Mouse (Mus musculus) regulatory T cell (primary cell): ENCODE measurements around the gene Cryge.

Source experiments
- in situ Hi-C: fragments of 300-600 bp; cut with MboI, MseI; formaldehyde crosslinking; loops from one replicate; pipeline ENCODE4 v1.15.1; 2025; ENCODE audit warnings: high pct_unique_total_duplicates

Cryge gene

GRCm38 (mm10) chr1:65012726-65013125 lies 38.2 kb downstream of the Cryge start:
- in situ Hi-C loops = loop anchor here (5.0 kb wide), 2 partner anchors 65 to 295 kb away; no protein-coding TSS in a partner anchor

- in situ Hi-C loops = loop anchor here (5.0 kb wide), 2 partner anchors 63 to 293 kb away; no protein-coding TSS in a partner anchor
Measured at GRCm38 (mm10) chr1:65010153-65010552, 40.8 kb downstream of the Cryge start.

GRCm38 (mm10) chr1:65005575-65005974 lies 45.4 kb downstream of the Cryge start:
- in situ Hi-C loops = no loop called here

- in situ Hi-C loops = no loop called here
Measured at GRCm38 (mm10) chr1:65004526-65004925, 46.4 kb downstream of the Cryge start.
